Mouse (Mus musculus) myocyte (in vitro differentiated cells): ENCODE measurements at regions not wholly inside any gene's neighbourhood (a gene's known extent, or its start where the extent isn't known, plus 50 kb on each side); places are given as distances from the start of the nearest gene placed in this dataset.

Experiments
- H3K27me3 ChIP-seq: one replicate; pipeline ENCODE4 v1.6.1; 2011; ENCODE audit not compliant: control insufficient read depth, insufficient read depth, insufficient read length
- H3K36me3 ChIP-seq: one replicate; pipeline ENCODE4 v1.6.1; 2011; ENCODE audit not compliant: control insufficient read depth, insufficient read depth
- H3K4me2 ChIP-seq: one replicate; pipeline ENCODE4 v1.6.1; 2011; ENCODE audit warnings: low read depth, control low read depth
- H3K4me3 ChIP-seq: one replicate; pipeline ENCODE4 v1.5.1; 2011; ENCODE audit warnings: mild to moderate bottlenecking, control low read depth, moderate library complexity
- H3K79me2 ChIP-seq: one replicate; pipeline ENCODE4 v1.6.1; 2011; ENCODE audit not compliant: control insufficient read depth, insufficient read depth
- H3ac ChIP-seq: one replicate; pipeline ENCODE4 v1.6.1; 2011; ENCODE audit not compliant: control insufficient read depth, insufficient read length
- CEBPB ChIP-seq: IDR thresholded peaks from 2 replicates; pipeline ENCODE4 v1.6.1; 2011; ENCODE audit warnings: mild to moderate bottlenecking, moderate library complexity; ENCODE audit not compliant: poor library complexity, insufficient read depth, severe bottlenecking
- E2F4 ChIP-seq: IDR thresholded peaks from one replicate; pipeline ENCODE4 v1.6.1; 2011; ENCODE audit warnings: mild to moderate bottlenecking, control low read depth, moderate library complexity; ENCODE audit not compliant: insufficient read depth
- MAX ChIP-seq: IDR thresholded peaks from one replicate; pipeline ENCODE4 v1.6.1; 2011; ENCODE audit warnings: low read depth, mild to moderate bottlenecking, control low read depth
- MYOD1 ChIP-seq, 3 experiments: IDR thresholded peaks; one replicate each; pipeline ENCODE4 v1.6.1; 2011; ENCODE audit warnings: control low read depth in 2 of 3, low read depth in 2 of 3, mild to moderate bottlenecking in 2 of 3, moderate library complexity in 1 of 3; ENCODE audit not compliant: insufficient read length in 2 of 3, control insufficient read depth in 1 of 3
- MYOG ChIP-seq, 3 experiments: IDR thresholded peaks; one replicate each; pipeline ENCODE4 v1.6.1; 2011; ENCODE audit warnings: control low read depth in 2 of 3, low read depth in 2 of 3, mild to moderate bottlenecking in 2 of 3; ENCODE audit not compliant: insufficient read length in 2 of 3, control insufficient read depth in 1 of 3, insufficient read depth in 1 of 3
- POLR2A ChIP-seq: IDR thresholded peaks from one replicate; pipeline ENCODE4 v1.6.1; 2011; ENCODE audit warnings: low read depth, mild to moderate bottlenecking, control low read depth, moderate library complexity; ENCODE audit not compliant: insufficient read length
- POLR2AphosphoS2 ChIP-seq: IDR thresholded peaks from one replicate; pipeline ENCODE4 v1.6.1; 2011; ENCODE audit warnings: low read depth, control low read depth; ENCODE audit not compliant: insufficient read length
- REST ChIP-seq: IDR thresholded peaks from one replicate; pipeline ENCODE4 v1.6.1; 2011; ENCODE audit warnings: mild to moderate bottlenecking, control low read depth, moderate library complexity; ENCODE audit not compliant: insufficient read depth, insufficient read length
- SRF ChIP-seq: IDR thresholded peaks from one replicate; pipeline ENCODE4 v1.6.1; 2011; ENCODE audit warnings: low read depth; ENCODE audit not compliant: control insufficient read depth, insufficient read length
- TCF12 ChIP-seq: IDR thresholded peaks from one replicate; pipeline ENCODE4 v1.6.1; 2011; ENCODE audit warnings: mild to moderate bottlenecking, control low read depth; ENCODE audit not compliant: poor library complexity, insufficient read depth, severe bottlenecking
- TCF3 ChIP-seq: IDR thresholded peaks from one replicate; pipeline ENCODE4 v1.6.1; 2011; ENCODE audit warnings: low read depth, control low read depth; ENCODE audit not compliant: insufficient read length
- USF1 ChIP-seq: IDR thresholded peaks from one replicate; pipeline ENCODE4 v1.6.1; 2011; ENCODE audit warnings: low read depth, mild to moderate bottlenecking, control low read depth, moderate library complexity

DNA sequence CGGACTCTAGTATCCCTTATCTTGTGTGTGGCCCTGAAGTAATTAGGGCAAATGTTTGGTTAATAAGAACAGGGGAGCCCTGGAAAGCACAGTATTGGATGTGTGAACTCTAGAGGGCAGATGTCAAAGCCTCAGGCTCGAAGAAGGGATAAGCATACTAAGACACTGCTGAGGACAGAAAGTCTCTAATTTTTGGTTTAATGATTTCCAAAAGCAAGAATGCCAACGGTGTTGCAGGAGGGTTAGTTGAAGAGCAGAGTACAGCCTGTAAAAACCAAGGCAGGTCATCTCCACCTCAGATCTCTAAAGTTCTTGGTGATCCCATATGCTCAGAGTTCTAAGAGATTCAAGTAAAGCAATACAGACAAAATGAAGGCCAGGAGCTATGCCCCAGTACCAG is 328.6 kb downstream of the Hsfy2 start:
- H3K4me3 ChIP-seq = no peak overlapping the region
- H3K4me2 ChIP-seq = no peak overlapping the region
- no peak overlapping the region for H3ac ChIP-seq
- no peaks in the 10 kb centered on the region for H3K27me3 ChIP-seq
- TF ChIP-seq CEBPB = no peak
- no peak for TF ChIP-seq USF1
- TF ChIP-seq SRF = no peak
- TF ChIP-seq POLR2A = no peak
- no peak for TF ChIP-seq TCF12
- no peak for TF ChIP-seq MYOG (IDR thresholded peaks at IDR 0.05; ENCODE audit: control insufficient read depth in 1 of 3, insufficient read depth in 1 of 3, insufficient read length in 2 of 3, low read depth in 2 of 3)
- no peak for TF ChIP-seq MYOD1 (IDR thresholded peaks at IDR 0.05; ENCODE audit: control insufficient read depth in 1 of 3, insufficient read length in 2 of 3, low read depth in 2 of 3)
- no peak for TF ChIP-seq MAX
- no peak for TF ChIP-seq TCF3
- TF ChIP-seq E2F4 = no peak
- no peak for TF ChIP-seq REST
- no peak for TF ChIP-seq POLR2AphosphoS2
- H3K36me3 ChIP-seq = no peaks in the 10 kb centered on the region
- no peaks in the 10 kb centered on the region for H3K79me2 ChIP-seq

DNA sequence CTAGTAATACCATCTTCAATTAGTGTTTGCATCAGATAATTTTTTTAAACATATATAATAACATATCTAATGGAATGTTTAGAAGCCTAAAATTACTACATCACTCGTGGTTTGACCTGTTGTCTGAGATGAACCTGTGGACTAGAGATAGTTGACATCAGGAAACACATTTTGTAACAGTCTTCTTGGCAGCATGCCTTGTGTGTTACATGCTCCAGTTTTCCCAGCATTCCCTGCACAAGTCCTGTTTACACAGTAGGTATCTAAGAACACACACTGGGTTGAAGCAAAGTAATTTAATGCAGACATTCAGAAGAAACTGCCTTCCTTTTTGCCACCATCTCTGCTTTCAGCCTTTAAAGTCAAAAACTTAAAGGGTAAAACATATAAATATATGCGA is 342.8 kb downstream of the Hsfy2 start:
- Histone ChIP-seq H3K36me3 (no peaks in the 10 kb centered on the region), H3ac (no peak overlapping the region), H3K4me2 (no peak overlapping the region), H3K27me3 (no peaks in the 10 kb centered on the region), H3K4me3 (no peak overlapping the region), H3K79me2 (no peaks in the 10 kb centered on the region)
- TF ChIP-seq MYOD1 (IDR thresholded peaks at IDR 0.05; ENCODE audit: control insufficient read depth in 1 of 3, insufficient read length in 2 of 3, low read depth in 2 of 3) = no peak
- no peak for TF ChIP-seq TCF3
- no peak for TF ChIP-seq POLR2AphosphoS2
- TF ChIP-seq MYOG (IDR thresholded peaks at IDR 0.05; ENCODE audit: control insufficient read depth in 1 of 3, insufficient read depth in 1 of 3, insufficient read length in 2 of 3, low read depth in 2 of 3) = no peak
- no peak for TF ChIP-seq POLR2A
- TF ChIP-seq TCF12 = no peak
- no peak for TF ChIP-seq USF1
- no peak for TF ChIP-seq CEBPB
- no peak for TF ChIP-seq SRF
- no peak for TF ChIP-seq MAX
- TF ChIP-seq REST = no peak
- no peak for TF ChIP-seq E2F4

DNA sequence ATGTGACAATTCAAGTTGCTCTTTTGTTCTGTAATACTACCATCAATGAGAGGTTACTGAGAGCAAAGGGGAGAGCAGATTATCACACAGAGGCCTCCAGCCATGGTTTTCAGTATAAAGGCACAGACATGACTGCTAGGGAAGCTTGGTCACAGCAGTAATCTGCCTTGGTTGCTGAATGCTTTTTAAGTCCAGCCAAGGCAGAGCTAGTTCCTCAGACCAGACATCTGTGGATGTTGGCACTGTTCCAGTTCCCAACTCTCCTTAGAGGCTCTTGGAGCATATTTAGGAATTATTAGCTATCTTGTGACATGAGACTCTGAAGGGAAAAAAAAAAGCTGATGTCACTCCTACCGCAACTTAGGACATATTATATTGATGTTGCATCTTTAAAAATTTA is 347.5 kb downstream of the Hsfy2 start:
- H3ac ChIP-seq = no peak overlapping the region
- H3K36me3 ChIP-seq = no peaks in the 10 kb centered on the region
- H3K27me3 ChIP-seq = no peaks in the 10 kb centered on the region
- no peak overlapping the region for H3K4me3 ChIP-seq
- no peak overlapping the region for H3K4me2 ChIP-seq
- TF ChIP-seq MYOD1 (IDR thresholded peaks at IDR 0.05; ENCODE audit: control insufficient read depth in 1 of 3, insufficient read length in 2 of 3, low read depth in 2 of 3) (no peak), POLR2AphosphoS2 (no peak), MYOG (IDR thresholded peaks at IDR 0.05; ENCODE audit: control insufficient read depth in 1 of 3, insufficient read depth in 1 of 3, insufficient read length in 2 of 3, low read depth in 2 of 3) (no peak), TCF12 (no peak), SRF (no peak), POLR2A (no peak), TCF3 (no peak), MAX (no peak), E2F4 (no peak), REST (no peak), USF1 (no peak), CEBPB (no peak)
- H3K79me2 ChIP-seq = no peaks in the 10 kb centered on the region

DNA sequence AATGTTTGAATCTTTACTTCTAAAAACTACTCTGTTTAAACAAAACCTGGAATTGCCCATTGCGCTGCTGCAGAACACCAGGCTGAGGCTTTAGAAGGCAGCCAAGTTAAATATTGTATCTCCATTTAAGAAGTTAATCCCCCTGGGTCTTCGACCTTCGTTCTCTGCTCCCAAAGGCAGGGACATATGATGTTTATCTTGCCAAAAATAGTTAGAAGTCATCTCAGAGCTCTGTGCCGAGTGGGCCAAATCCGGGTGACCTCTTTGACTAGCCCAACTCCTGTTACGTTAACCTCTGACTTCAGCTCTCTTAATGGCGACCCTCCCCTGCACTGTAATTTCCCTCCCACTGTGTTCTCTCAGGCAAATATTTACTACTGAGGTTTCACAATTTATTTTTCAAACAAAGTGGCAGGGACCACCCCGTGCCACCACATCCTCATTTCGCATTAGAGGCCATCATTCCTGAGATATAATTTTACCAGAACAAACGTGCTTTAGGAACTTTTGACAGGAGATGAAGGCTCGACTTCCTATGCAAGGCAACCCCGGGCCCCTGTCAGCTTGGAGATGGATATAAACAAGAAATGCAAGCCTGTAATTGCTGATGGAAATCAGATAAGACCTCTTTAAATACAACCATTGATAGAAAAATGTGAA is 350.7 kb downstream of the Hsfy2 start:
- Histone ChIP-seq H3K4me3 (no peak overlapping the region), H3ac (no peak overlapping the region), H3K27me3 (no peaks in the 10 kb centered on the region), H3K4me2 (no peak overlapping the region), H3K36me3 (no peaks in the 10 kb centered on the region), H3K79me2 (no peaks in the 10 kb centered on the region)
- no peak for TF ChIP-seq USF1
- TF ChIP-seq SRF = no peak
- no peak for TF ChIP-seq TCF12
- no peak for TF ChIP-seq POLR2AphosphoS2
- TF ChIP-seq MAX = no peak
- no peak for TF ChIP-seq MYOG (IDR thresholded peaks at IDR 0.05; ENCODE audit: control insufficient read depth in 1 of 3, insufficient read depth in 1 of 3, insufficient read length in 2 of 3, low read depth in 2 of 3)
- TF ChIP-seq MYOD1 (IDR thresholded peaks at IDR 0.05; ENCODE audit: control insufficient read depth in 1 of 3, insufficient read length in 2 of 3, low read depth in 2 of 3) = no peak
- TF ChIP-seq POLR2A = no peak
- no peak for TF ChIP-seq TCF3
- no peak for TF ChIP-seq E2F4
- TF ChIP-seq CEBPB = no peak
- no peak for TF ChIP-seq REST
